ENCODE assay signal across 8 mouse cellular contexts in the genomic region with DNA sequence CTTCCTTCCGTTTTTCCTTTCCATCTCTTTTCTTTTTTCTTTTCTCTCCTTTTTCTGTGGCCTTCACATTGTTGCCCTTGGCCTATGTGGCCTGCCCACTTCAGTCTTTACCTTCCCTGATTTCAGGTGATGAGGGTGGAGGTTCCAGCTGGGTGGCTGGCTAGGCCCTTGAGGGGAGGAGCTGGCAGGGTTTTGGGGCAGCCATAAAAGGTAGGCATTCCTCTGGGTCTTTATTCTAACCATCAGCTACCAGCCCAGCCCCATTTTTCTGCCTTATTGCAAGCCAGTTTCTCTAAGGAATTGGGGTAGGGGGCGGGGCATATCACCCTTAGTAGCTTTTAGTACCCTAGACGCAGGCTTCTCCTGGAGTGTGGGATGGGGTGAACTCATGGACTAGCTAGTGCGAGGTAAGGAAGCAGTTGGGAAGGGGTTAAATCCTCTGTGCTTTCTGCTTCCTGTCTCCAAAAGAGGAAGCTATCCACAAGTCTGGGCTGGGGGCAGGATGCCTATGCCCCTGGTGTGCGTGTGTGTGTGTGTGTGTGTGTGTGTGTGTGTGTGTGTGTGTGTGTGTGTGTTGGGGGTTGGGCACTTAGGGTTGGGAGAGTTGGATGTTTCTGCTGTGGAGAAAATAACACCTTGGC. TPM values are rescaled to one million over a fixed set of nuclear protein-coding genes. Genes with fewer than 3 reads are reported as not detected.
DNase-seq lines count a peak whose midpoint lies in the region; ATAC-seq lines count a peak whose summit lies in the region.

No protein-coding gene starts in this region.

- peaks cover 2% of the 10 kb centered on the region; the same call in 1 of the 2 replicates for H3K36me3 ChIP-seq in embryonic facial prominence, embryonic 11.5 days (replicated peaks; ENCODE audit: control insufficient read depth, insufficient read depth, low read depth, low read length)
- H3K36me3 ChIP-seq in hindbrain, embryonic 12.5 days: peaks cover 24% of the 10 kb centered on the region
- peaks cover 19% of the 10 kb centered on the region for H3K36me3 ChIP-seq in liver, embryonic 11.5 days (ENCODE audit: control insufficient read depth, insufficient read depth, low read length)
- peaks cover 22% of the 10 kb centered on the region for H3K36me3 ChIP-seq in neural tube, embryonic 12.5 days

- no peak overlapping the region for H3K9ac ChIP-seq in embryonic facial prominence, embryonic 11.5 days (replicated peaks; ENCODE audit: low read length)
- peak overlapping the region; percentile 87 for H3K9ac ChIP-seq in hindbrain, embryonic 12.5 days
- peak overlapping the region; percentile 21 for H3K9ac ChIP-seq in liver, embryonic 11.5 days (ENCODE audit: low read depth, low read length)
- H3K9ac ChIP-seq in neural tube, embryonic 12.5 days: peak overlapping the region; percentile 83

- peak overlapping the region; percentile 73 for H3K4me3 ChIP-seq in embryonic facial prominence, embryonic 11.5 days (ENCODE audit: low read depth, low read length)
- peak overlapping the region; percentile 69 for H3K4me3 ChIP-seq in hindbrain, embryonic 12.5 days
- H3K4me3 ChIP-seq in liver, embryonic 11.5 days (ENCODE audit: low read depth, low read length): peak overlapping the region; percentile 92
- H3K4me3 ChIP-seq in neural tube, embryonic 12.5 days: peak overlapping the region; percentile 66

- no peaks in the 10 kb centered on the region for H3K27me3 ChIP-seq in embryonic facial prominence, embryonic 11.5 days (ENCODE audit: control insufficient read depth, insufficient read depth, low read length)
- H3K27me3 ChIP-seq in hindbrain, embryonic 12.5 days: no peaks in the 10 kb centered on the region
- no peaks in the 10 kb centered on the region for H3K27me3 ChIP-seq in liver, embryonic 11.5 days (replicated peaks; ENCODE audit: control insufficient read depth, insufficient read depth, low read length)
- no peaks in the 10 kb centered on the region for H3K27me3 ChIP-seq in neural tube, embryonic 12.5 days (replicated peaks)

- peaks cover 4% of the 10 kb centered on the region; the same call in 1 of the 2 replicates for H3K4me1 ChIP-seq in embryonic facial prominence, embryonic 11.5 days (ENCODE audit: control insufficient read depth, insufficient read depth, low read length)
- peaks cover 33% of the 10 kb centered on the region for H3K4me1 ChIP-seq in hindbrain, embryonic 12.5 days
- H3K4me1 ChIP-seq in liver, embryonic 11.5 days (replicated peaks; ENCODE audit: control insufficient read depth, insufficient read depth, low read length): peaks cover 30% of the 10 kb centered on the region
- H3K4me1 ChIP-seq in neural tube, embryonic 12.5 days: peaks cover 30% of the 10 kb centered on the region

- no peaks in the 10 kb centered on the region for H3K9me3 ChIP-seq in embryonic facial prominence, embryonic 11.5 days (replicated peaks; ENCODE audit: control insufficient read depth, low read length)
- no peaks in the 10 kb centered on the region for H3K9me3 ChIP-seq in hindbrain, embryonic 12.5 days (replicated peaks)
- H3K9me3 ChIP-seq in liver, embryonic 11.5 days (ENCODE audit: control insufficient read depth, low read length): no peaks in the 10 kb centered on the region
- no peaks in the 10 kb centered on the region for H3K9me3 ChIP-seq in neural tube, embryonic 12.5 days

- ATAC-seq in embryonic facial prominence, embryonic 11.5 days (replicated peaks; ENCODE audit: insufficient number of reproducible peaks, low FRiP score, low TSS enrichment, low read depth): no peak
- ATAC-seq in hindbrain, embryonic 12.5 days (ENCODE audit: low FRiP score): no peak
- no peak for ATAC-seq in liver, embryonic 11.5 days (replicated peaks; ENCODE audit: low FRiP score)
- ATAC-seq in neural tube, embryonic 12.5 days (ENCODE audit: low FRiP score, low read depth): no peak

- 36% methylated on average over 5 of the region's 5 CpGs for WGBS in embryonic facial prominence, embryonic 11.5 days
- 55% methylated on average over 5 of the region's 5 CpGs for WGBS in hindbrain, embryonic 12.5 days
- 24% methylated on average over 5 of the region's 5 CpGs for WGBS in liver, embryonic 11.5 days
- WGBS in neural tube, embryonic 12.5 days: 31% methylated on average over 5 of the region's 5 CpGs

- peak; percentile 49 for DNase-seq in embryo, embryonic 10.5 days (ENCODE audit: low spot score)
- DNase-seq in embryo, embryonic 10 days (ENCODE audit: low spot score): no peak
- DNase-seq in embryonic facial prominence, embryonic 11.5 days (ENCODE audit: low spot score): peak; percentile 34
- DNase-seq in liver, embryonic 11.5 days (ENCODE audit: low spot score): no peak
- no peak for DNase-seq in ovary, postnatal 10 days (ENCODE audit: low spot score)
- DNase-seq in cerebellum, adult 18-20 months: no peak

- no peak overlapping the region for H3K27ac ChIP-seq in embryonic facial prominence, embryonic 11.5 days (replicated peaks; ENCODE audit: low read depth, low read length)
- H3K27ac ChIP-seq in hindbrain, embryonic 12.5 days: peak overlapping the region; percentile 8; the same call in 1 of the 2 replicates
- H3K27ac ChIP-seq in liver, embryonic 11.5 days (ENCODE audit: low read depth, low read length): peak overlapping the region; percentile 97
- no peak overlapping the region for H3K27ac ChIP-seq in neural tube, embryonic 12.5 days

- peak overlapping the region; percentile 99 for H3K4me2 ChIP-seq in embryonic facial prominence, embryonic 11.5 days (ENCODE audit: low read depth, low read length)
- peak overlapping the region; percentile 97 for H3K4me2 ChIP-seq in hindbrain, embryonic 12.5 days (replicated peaks)
- H3K4me2 ChIP-seq in liver, embryonic 11.5 days: peak overlapping the region; percentile 100
- H3K4me2 ChIP-seq in neural tube, embryonic 12.5 days (replicated peaks): peak overlapping the region; percentile 99

RNA-seq across cellular contexts. Expression of a gene that starts 2.7 kb away (rescaled TPM):
- polyA plus RNA-seq in embryonic facial prominence, embryonic 11.5 days (2014; fragmentation: Nextera tagmentation; extraction: Ambion mirVana): 76.1 and 78.8 TPM in 2 replicates
- polyA plus RNA-seq in hindbrain, embryonic 12.5 days (2016; fragmentation: Nextera tagmentation; extraction: Ambion mirVana): 81.8 and 82.9 TPM in 2 replicates
- 129 and 134 TPM in 2 replicates for polyA plus RNA-seq in liver, embryonic 11.5 days (2014; fragmentation: Nextera tagmentation; extraction: Ambion mirVana)
- polyA plus RNA-seq in neural tube, embryonic 12.5 days (2016; fragmentation: Nextera tagmentation; extraction: Ambion mirVana): 68.4 and 68.7 TPM in 2 replicates

RNA-seq across cellular contexts. Expression of a gene that starts 6.8 kb away (rescaled TPM):
- 1.6 and 2.5 TPM in 2 replicates for polyA plus RNA-seq in embryonic facial prominence, embryonic 11.5 days (2014; fragmentation: Nextera tagmentation; extraction: Ambion mirVana)
- 20.9 and 22.2 TPM in 2 replicates for polyA plus RNA-seq in hindbrain, embryonic 12.5 days (2016; fragmentation: Nextera tagmentation; extraction: Ambion mirVana)
- polyA plus RNA-seq in liver, embryonic 11.5 days (2014; fragmentation: Nextera tagmentation; extraction: Ambion mirVana): 0.39 and 0.43 TPM in 2 replicates
- polyA plus RNA-seq in neural tube, embryonic 12.5 days (2016; fragmentation: Nextera tagmentation; extraction: Ambion mirVana): 16.4 and 21.8 TPM in 2 replicates

RNA-seq across cellular contexts. Expression of a gene that starts 30.4 kb away (rescaled TPM):
- polyA plus RNA-seq in embryonic facial prominence, embryonic 11.5 days (2014; fragmentation: Nextera tagmentation; extraction: Ambion mirVana): 57.6 and 65.1 TPM in 2 replicates
- polyA plus RNA-seq in hindbrain, embryonic 12.5 days (2016; fragmentation: Nextera tagmentation; extraction: Ambion mirVana): 55.1 and 59.7 TPM in 2 replicates
- polyA plus RNA-seq in liver, embryonic 11.5 days (2014; fragmentation: Nextera tagmentation; extraction: Ambion mirVana): 49.4 and 55.0 TPM in 2 replicates
- polyA plus RNA-seq in neural tube, embryonic 12.5 days (2016; fragmentation: Nextera tagmentation; extraction: Ambion mirVana): 61.5 TPM in 2 replicates

RNA-seq across cellular contexts. Expression of a gene that starts 39.2 kb away (rescaled TPM):
- polyA plus RNA-seq in embryonic facial prominence, embryonic 11.5 days (2014; fragmentation: Nextera tagmentation; extraction: Ambion mirVana): 11.5 and 12.5 TPM in 2 replicates
- 11.0 and 14.8 TPM in 2 replicates for polyA plus RNA-seq in hindbrain, embryonic 12.5 days (2016; fragmentation: Nextera tagmentation; extraction: Ambion mirVana)
- polyA plus RNA-seq in liver, embryonic 11.5 days (2014; fragmentation: Nextera tagmentation; extraction: Ambion mirVana): 9.3 and 11.1 TPM in 2 replicates
- 11.3 and 15.4 TPM in 2 replicates for polyA plus RNA-seq in neural tube, embryonic 12.5 days (2016; fragmentation: Nextera tagmentation; extraction: Ambion mirVana)

RNA-seq across cellular contexts. Expression of a gene that starts 39.3 kb away (rescaled TPM):
- polyA plus RNA-seq in embryonic facial prominence, embryonic 11.5 days (2014; fragmentation: Nextera tagmentation; extraction: Ambion mirVana): 22.0 and 23.1 TPM in 2 replicates
- 19.5 and 20.1 TPM in 2 replicates for polyA plus RNA-seq in hindbrain, embryonic 12.5 days (2016; fragmentation: Nextera tagmentation; extraction: Ambion mirVana)
- polyA plus RNA-seq in liver, embryonic 11.5 days (2014; fragmentation: Nextera tagmentation; extraction: Ambion mirVana): 10.2 and 13.1 TPM in 2 replicates
- 12.2 and 16.6 TPM in 2 replicates for polyA plus RNA-seq in neural tube, embryonic 12.5 days (2016; fragmentation: Nextera tagmentation; extraction: Ambion mirVana)

Comparison
In these comparisons a context has a peak if more than half of its experiments do, and no peak if none do; other contexts are left out.
1. DNase-seq: peak in embryo, embryonic 10.5 days (single experiment) and embryonic facial prominence, embryonic 11.5 days (single experiment); none in embryo, embryonic 10 days (single experiment), liver, embryonic 11.5 days (single experiment), ovary, postnatal 10 days (single experiment) and cerebellum, adult 18-20 months (0 of 2).
2. H3K27ac ChIP-seq: peak in hindbrain, embryonic 12.5 days (single experiment) and liver, embryonic 11.5 days (single experiment); none in embryonic facial prominence, embryonic 11.5 days (single experiment) and neural tube, embryonic 12.5 days (single experiment).
3. Peak in every context shown above with its lines, with median percentiles within 50 percentile points of each other: H3K4me2 ChIP-seq and H3K4me3 ChIP-seq.